13 mouse cellular contexts compared by ENCODE assay signal in genomic region chr2:46218336-46218957, GRCm38 (mm10).
DNase-seq lines count a peak whose midpoint lies in the region; ATAC-seq and TF ChIP-seq lines count a peak whose summit lies in the region.
"Had no signal": no experiment of that assay in that cellular context is flagged by ENCODE, and none has a peak within 500 bp of the region (broad histone marks: within the 10 kb centered on the region; RNA-seq: fewer than 3 reads in every experiment).

No protein-coding gene starts in this region.

- no peak overlapping the region for H3K4me3 ChIP-seq in kidney, embryonic 14.5 days (ENCODE audit: low read length)
- H3K4me3 ChIP-seq in lung, adult 2 months (replicated peaks; ENCODE audit: extremely low read depth, low read depth, low read length) = no peak overlapping the region
- H3K4me3 ChIP-seq: liver, embryonic 15.5 days had no signal

- no peaks in the 10 kb centered on the region for H3K36me3 ChIP-seq in kidney, embryonic 14.5 days (ENCODE audit: control insufficient read depth, insufficient read depth, low read length)
- H3K36me3 ChIP-seq in splenic B cell, adult 2 months (ENCODE audit: control insufficient read depth, insufficient read depth, low read length, poor library complexity, severe bottlenecking) = no peaks in the 10 kb centered on the region
- H3K36me3 ChIP-seq: liver, embryonic 15.5 days had no signal

- no peak overlapping the region for H3K9ac ChIP-seq in kidney, embryonic 14.5 days (ENCODE audit: low read depth, low read length)
- H3K9ac ChIP-seq: liver, embryonic 15.5 days had no signal

- H3K27me3 ChIP-seq in kidney, embryonic 14.5 days (ENCODE audit: control insufficient read depth, insufficient read depth, low read length) = no peaks in the 10 kb centered on the region
- H3K27me3 ChIP-seq in splenic B cell, adult 2 months (ENCODE audit: control insufficient read depth, insufficient read depth, low read length, poor library complexity, severe bottlenecking) = no peaks in the 10 kb centered on the region
- H3K27me3 ChIP-seq: liver, embryonic 15.5 days had no signal

- no peak overlapping the region for H3K27ac ChIP-seq in kidney, embryonic 14.5 days (ENCODE audit: low read depth, low read length)
- H3K27ac ChIP-seq: liver, embryonic 15.5 days had no signal

- TF ChIP-seq CTCF in lung, adult 2 months (IDR thresholded peaks at IDR 0.05; ENCODE audit: insufficient read depth, low read length) = no peak

- H3K4me1 ChIP-seq in kidney, embryonic 14.5 days (ENCODE audit: control insufficient read depth, insufficient read depth, low read length) = no peaks in the 10 kb centered on the region
- H3K4me1 ChIP-seq in lung, adult 2 months (ENCODE audit: control insufficient read depth, insufficient read depth, low read length) = no peaks in the 10 kb centered on the region
- H3K4me1 ChIP-seq: liver, embryonic 15.5 days had no signal

- TF ChIP-seq POLR2A in lung, adult 2 months (IDR thresholded peaks at IDR 0.05; ENCODE audit: borderline replicate concordance, extremely low read depth, low read depth, low read length) = no peak

- no peak overlapping the region for H3K4me2 ChIP-seq in kidney, embryonic 14.5 days (replicated peaks; ENCODE audit: low read depth, low read length)
- H3K4me2 ChIP-seq: liver, embryonic 15.5 days had no signal

- H3K9me3 ChIP-seq in kidney, embryonic 14.5 days (ENCODE audit: control insufficient read depth, low read length) = no peaks in the 10 kb centered on the region
- H3K9me3 ChIP-seq: liver, embryonic 15.5 days had no signal

- intact Hi-C loops in heart, postnatal 25 days (cut with DNase I) = no loop called here

- 93% methylated on average over 7 of the region's 7 CpGs for WGBS in kidney, embryonic 14.5 days
- WGBS in lung, adult 2 months = 88% methylated on average over 7 of the region's 7 CpGs

- ATAC-seq in kidney, embryonic 14.5 days (ENCODE audit: low FRiP score, low TSS enrichment) = no peak
- ATAC-seq: activated CD4-positive, CD25-positive, alpha-beta regulatory T cell, adult 4 months had no signal

- peak; percentile 6 for DNase-seq in kidney, adult 18-20 months
- DNase-seq in lung, postnatal 36 days = peak; percentile 14
- DNase-seq in lung, adult 2 months = no peak
- DNase-seq in NIH3T3 (ENCODE audit: low read depth) = peak; percentile 56
- DNase-seq in splenic B cell, adult 2 months (ENCODE audit: low read depth, low spot score) = peak; percentile 22
- no peak for DNase-seq in Muller cell, postnatal 12 days (ENCODE audit: inconsistent ontology term)
- no peak for DNase-seq in heart, postnatal 25 days (ENCODE audit: low spot score)
- DNase-seq: cerebellum, adult 11 months; heart, postnatal 10 days; right cerebral cortex, postnatal 25 days had no signal

Comparison
In these comparisons a context has a peak if more than half of its experiments do, and no peak if none do; other contexts are left out.
1. DNase-seq: peak in kidney, adult 18-20 months (single experiment), lung, postnatal 36 days (single experiment), NIH3T3 (single experiment) and splenic B cell, adult 2 months (single experiment); none in lung, adult 2 months (single experiment), Muller cell, postnatal 12 days (single experiment) and heart, postnatal 25 days (single experiment).